Mouse (Mus musculus) kidney, embryonic 14.5 days (tissue): Measurements from ENCODE around the gene Gm5737. TPM values are rescaled to one million over a fixed set of nuclear protein-coding genes. Genes with fewer than 3 reads are reported as not detected.

Source experiments
- ATAC-seq: fragments of 200-750 bp; cut with Nextera tagmentation; 2 replicates; pipeline ENCODE4 v1.8.0; 2017; ENCODE audit warnings: moderate number of reproducible peaks, mild to moderate bottlenecking, moderate TSS enrichment, moderate library complexity; ENCODE audit not compliant: low FRiP score, low TSS enrichment
- H3K27ac ChIP-seq: fragments of 300-500 bp; sonication (generic); 2 replicates; pipeline ENCODE4 v1.5.1; 2014; ENCODE audit warnings: low read depth, mild to moderate bottlenecking, low read length, moderate library complexity, mixed read lengths
- H3K27me3 ChIP-seq: fragments of 300-500 bp; sonication (generic); 2 replicates; pipeline ENCODE4 v1.6.1; 2014; ENCODE audit warnings: mild to moderate bottlenecking, low read length; ENCODE audit not compliant: control insufficient read depth, insufficient read depth
- H3K36me3 ChIP-seq: fragments of 300-500 bp; sonication (generic); 2 replicates; pipeline ENCODE4 v1.6.1; 2014; ENCODE audit warnings: low read length, mixed read lengths; ENCODE audit not compliant: control insufficient read depth, insufficient read depth
- H3K4me1 ChIP-seq: fragments of 300-500 bp; sonication (generic); 2 replicates; pipeline ENCODE4 v1.6.1; 2014; ENCODE audit warnings: low read length, mixed read lengths; ENCODE audit not compliant: control insufficient read depth, insufficient read depth
- H3K4me2 ChIP-seq: fragments of 300-500 bp; sonication (generic); replicated peaks from 2 replicates; pipeline ENCODE4 v1.6.1; 2014; ENCODE audit warnings: low read depth, mild to moderate bottlenecking, low read length
- H3K4me3 ChIP-seq: fragments of 300-500 bp; sonication (generic); 2 replicates; pipeline ENCODE4 v1.5.1; 2014; ENCODE audit warnings: mild to moderate bottlenecking, low read length
- H3K9ac ChIP-seq: fragments of 300-500 bp; sonication (generic); 2 replicates; pipeline ENCODE4 v1.6.1; 2014; ENCODE audit warnings: low read depth, mild to moderate bottlenecking, low read length, moderate library complexity
- H3K9me3 ChIP-seq: fragments of 300-500 bp; sonication (generic); 2 replicates; pipeline ENCODE4 v1.6.1; 2016; ENCODE audit warnings: low read length; ENCODE audit not compliant: control insufficient read depth
- WGBS: fragments of 180-500 bp; shearing (Covaris S2); extraction: QIAGEN DNeasy Blood & Tissue Kit; methylation state at CpG from one replicate; pipeline ENCODE4 v1.1.7; 2014; 5-methylcytosine and 5-hydroxymethylcytosine counted together
- polyA plus RNA-seq: library from polyadenylated mRNA; unstranded; fragments of >200 nt; fragmentation: Nextera tagmentation; extraction: Ambion mirVana; gene quantifications from 2 replicates; pipeline ENCODE4 v1.2.1, GENCODE M21; 2014

Gene Gm5737
- polyA plus RNA-seq, 1 experiment from 2014 or later, result not detected

- Histone ChIP-seq H3K9ac (no peak overlapping the region), H3K4me1 (peaks cover 4% of the 10 kb centered on the region; the same call in 1 of the 2 replicates), H3K9me3 (no peaks in the 10 kb centered on the region), H3K27me3 (no peaks in the 10 kb centered on the region), H3K4me3 (no peak overlapping the region), H3K27ac (no peak overlapping the region), H3K4me2 (no peak overlapping the region), H3K36me3 (no peaks in the 10 kb centered on the region)
- WGBS, result 89% methylated on average over 3 of the region's 3 CpGs
- ATAC-seq, result no peak
These were observed 38.0 kb downstream of the Gm5737 start for GRCm38 (mm10) chr7:120850165-120850564.

GRCm38 (mm10) chr7:120859854-120860253, 47.7 kb downstream of the Gm5737 start:
- no peaks in the 10 kb centered on the region for H3K9me3 ChIP-seq
- peaks cover 38% of the 10 kb centered on the region for H3K4me1 ChIP-seq
- no peaks in the 10 kb centered on the region for H3K27me3 ChIP-seq
- peaks cover 4% of the 10 kb centered on the region; the same call in 1 of the 2 replicates for H3K36me3 ChIP-seq
- H3K4me2 ChIP-seq, result no peak overlapping the region
- H3K9ac ChIP-seq, result no peak overlapping the region
- WGBS, result 80% methylated on average over 11 of the region's 11 CpGs
- ATAC-seq, result no peak
- no peak overlapping the region for H3K27ac ChIP-seq
- H3K4me3 ChIP-seq, result no peak overlapping the region

- Histone ChIP-seq H3K4me2 (no peak overlapping the region), H3K4me3 (no peak overlapping the region), H3K36me3 (peaks cover 4% of the 10 kb centered on the region; the same call in 1 of the 2 replicates), H3K27ac (no peak overlapping the region), H3K4me1 (peaks cover 48% of the 10 kb centered on the region), H3K9me3 (no peaks in the 10 kb centered on the region), H3K27me3 (no peaks in the 10 kb centered on the region), H3K9ac (no peak overlapping the region)
- ATAC-seq, result no peak
- WGBS, result 23% methylated on average over 10 of the region's 10 CpGs
These were observed 48.8 kb downstream of the Gm5737 start for GRCm38 (mm10) chr7:120860799-120861487.

GRCm38 (mm10) chr7:120861488-120862047, 49.4 kb downstream of the Gm5737 start:
- H3K27me3 ChIP-seq, result no peaks in the 10 kb centered on the region
- H3K27ac ChIP-seq, result no peak overlapping the region
- H3K4me1 ChIP-seq, result peaks cover 51% of the 10 kb centered on the region
- no peak overlapping the region for H3K9ac ChIP-seq
- H3K4me3 ChIP-seq, result no peak overlapping the region
- H3K36me3 ChIP-seq, result peaks cover 4% of the 10 kb centered on the region; the same call in 1 of the 2 replicates
- no peaks in the 10 kb centered on the region for H3K9me3 ChIP-seq
- WGBS, result 28% methylated on average over 2 of the region's 2 CpGs
- H3K4me2 ChIP-seq, result no peak overlapping the region
- no peak for ATAC-seq

- no peak for ATAC-seq
- no peak overlapping the region for H3K27ac ChIP-seq
These were observed 50.0 kb downstream of the Gm5737 start for GRCm38 (mm10) chr7:120862196-120862595.

GRCm38 (mm10) chr7:120862626-120863025, 50.5 kb downstream of the Gm5737 start:
- 0 out of 2 replicates have a peak overlapping the region, but pooled peaks have one; percentile 12 for H3K9ac ChIP-seq
- H3K36me3 ChIP-seq, result peaks cover 4% of the 10 kb centered on the region; the same call in 1 of the 2 replicates
- H3K4me2 ChIP-seq, result no peak overlapping the region
- ATAC-seq, result no peak
- H3K4me3 ChIP-seq, result no peak overlapping the region
- WGBS, result 36% methylated on average over 7 of the region's 7 CpGs
- H3K9me3 ChIP-seq, result no peaks in the 10 kb centered on the region
- H3K27me3 ChIP-seq, result no peaks in the 10 kb centered on the region
- no peak overlapping the region for H3K27ac ChIP-seq
- peaks cover 51% of the 10 kb centered on the region for H3K4me1 ChIP-seq

More at GRCm38 (mm10) chr7:120862196-120862595, 50.0 kb downstream of the Gm5737 start:
- H3K27me3 ChIP-seq, result no peaks in the 10 kb centered on the region
- H3K36me3 ChIP-seq, result peaks cover 4% of the 10 kb centered on the region; the same call in 1 of the 2 replicates
- no peak overlapping the region for H3K4me2 ChIP-seq
- H3K9ac ChIP-seq, result 0 out of 2 replicates have a peak overlapping the region, but pooled peaks have one; percentile 12
- 22% methylated on average over 3 of the region's 3 CpGs for WGBS
- H3K4me3 ChIP-seq, result no peak overlapping the region
- H3K9me3 ChIP-seq, result no peaks in the 10 kb centered on the region
- peaks cover 51% of the 10 kb centered on the region for H3K4me1 ChIP-seq

- 43% methylated on average over 5 of the region's 5 CpGs for WGBS
- peaks cover 3% of the 10 kb centered on the region; the same call in 1 of the 2 replicates for H3K36me3 ChIP-seq
- H3K9me3 ChIP-seq, result no peaks in the 10 kb centered on the region
- H3K4me2 ChIP-seq, result no peak overlapping the region
- no peak overlapping the region for H3K27ac ChIP-seq
- no peaks in the 10 kb centered on the region for H3K27me3 ChIP-seq
- H3K4me3 ChIP-seq, result no peak overlapping the region
- no peak overlapping the region for H3K9ac ChIP-seq
- no peak for ATAC-seq
- H3K4me1 ChIP-seq, result peaks cover 51% of the 10 kb centered on the region
These were observed 51.3 kb downstream of the Gm5737 start for GRCm38 (mm10) chr7:120863476-120863875.

GRCm38 (mm10) chr7:120865100-120865499, 52.9 kb downstream of the Gm5737 start:
- Histone ChIP-seq H3K9ac (no peak overlapping the region), H3K4me3 (no peak overlapping the region), H3K36me3 (no peaks in the 10 kb centered on the region), H3K4me1 (peaks cover 56% of the 10 kb centered on the region), H3K27ac (peak overlapping the region; percentile 20; the same call in 1 of the 2 replicates), H3K4me2 (peak overlapping the region; percentile 13; the same call in 1 of the 2 replicates), H3K9me3 (no peaks in the 10 kb centered on the region), H3K27me3 (no peaks in the 10 kb centered on the region)
- WGBS, result 16% methylated on average over 7 of the region's 7 CpGs
- ATAC-seq, result peak; percentile 78

- H3K27ac ChIP-seq, result peak overlapping the region; percentile 20; the same call in 1 of the 2 replicates
- WGBS, result 56% methylated on average over 4 of the region's 4 CpGs
- no peak overlapping the region for H3K9ac ChIP-seq
- no peak overlapping the region for H3K4me2 ChIP-seq
- no peaks in the 10 kb centered on the region for H3K9me3 ChIP-seq
- H3K27me3 ChIP-seq, result no peaks in the 10 kb centered on the region
- peaks cover 55% of the 10 kb centered on the region for H3K4me1 ChIP-seq
- no peak overlapping the region for H3K4me3 ChIP-seq
- H3K36me3 ChIP-seq, result no peaks in the 10 kb centered on the region
- ATAC-seq, result no peak
These were observed 53.7 kb downstream of the Gm5737 start for GRCm38 (mm10) chr7:120865832-120866231.
